Mouse (Mus musculus) bone marrow macrophage, adult 2 months (primary cell): ENCODE measurements around the gene Psmd13.

Experiments used
- CTCF ChIP-seq: IDR thresholded peaks from 2 replicates; pipeline ENCODE4 v1.5.1; 2012; ENCODE audit warnings: low read depth, mild to moderate bottlenecking, low read length, moderate library complexity
- POLR2A ChIP-seq: IDR thresholded peaks from 2 replicates; pipeline ENCODE4 v1.6.1; 2012; ENCODE audit warnings: mild to moderate bottlenecking, low read depth, low read length, borderline replicate concordance

GRCm38 (mm10) chr7:140902036-140902875 lies 20.5 kb downstream of the Psmd13 start:
- TF ChIP-seq CTCF = no peak
- TF ChIP-seq POLR2A = no peak
